Mouse (Mus musculus) thymus, adult 18-20 months (tissue): ENCODE measurements around the gene Nudt7.

Source experiments
- DNase-seq, 2 experiments: peaks; one replicate each; pipeline ENCODE4 v3.0.0; 2022; ENCODE audit warnings: mixed read lengths in 2 of 2

Nudt7 gene

GRCm38 (mm10) chr8:114143645-114144290, 10.4 kb downstream of the Nudt7 start:
- DNase-seq = no peak

GRCm38 (mm10) chr8:114153311-114154045, 20.1 kb downstream of the Nudt7 start:
- no peak for DNase-seq

DNA sequence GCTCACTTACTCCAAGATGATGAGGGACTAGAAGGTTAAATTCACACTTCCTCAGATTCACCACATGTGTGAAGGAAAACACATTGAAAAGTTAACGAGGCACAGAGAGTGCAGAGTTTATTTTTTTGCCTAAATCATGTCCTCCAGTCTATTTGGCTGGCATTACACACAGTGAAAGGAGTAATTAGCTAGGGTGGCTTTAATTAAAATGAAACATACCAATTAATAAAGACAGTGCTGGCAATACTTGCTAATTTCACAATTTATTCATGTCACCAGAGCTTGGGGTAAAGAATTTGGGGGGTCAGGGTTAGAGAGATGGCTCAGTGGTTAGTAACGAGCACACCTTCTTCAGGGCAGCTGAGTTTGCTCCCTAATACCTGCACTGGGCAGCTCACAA, 25.2 kb downstream of the Nudt7 start:
- no peak for DNase-seq

DNA sequence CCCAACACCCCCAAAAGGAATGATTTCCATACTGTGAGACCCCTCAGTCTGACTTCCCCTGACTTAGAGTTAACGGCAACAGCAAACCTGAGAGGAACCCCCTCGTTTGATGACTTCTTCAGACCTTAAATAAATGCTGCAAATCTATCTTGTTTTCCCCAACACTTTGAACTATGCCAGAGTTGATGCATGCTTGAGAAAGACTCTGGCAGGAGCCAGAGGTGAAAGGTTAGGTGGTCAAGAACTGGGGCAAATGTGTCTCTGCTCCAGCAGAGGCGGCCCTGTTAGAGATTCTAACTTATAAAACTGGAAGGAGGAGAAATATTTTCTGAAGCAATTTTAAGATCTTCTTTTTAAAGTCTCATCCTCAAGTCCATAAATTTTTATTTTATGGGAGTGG, 26.3 kb downstream of the Nudt7 start:
- DNase-seq = no peak

GRCm38 (mm10) chr8:114163871-114164270, 30.5 kb downstream of the Nudt7 start:
- DNase-seq = no peak

GRCm38 (mm10) chr8:114164444-114165096, 31.2 kb downstream of the Nudt7 start:
- DNase-seq = no peak

- no peak for DNase-seq
These were observed 32.4 kb downstream of the Nudt7 start for GRCm38 (mm10) chr8:114165741-114166140.

- DNase-seq = no peak
These were observed 43.4 kb downstream of the Nudt7 start for GRCm38 (mm10) chr8:114176721-114177120.

DNA sequence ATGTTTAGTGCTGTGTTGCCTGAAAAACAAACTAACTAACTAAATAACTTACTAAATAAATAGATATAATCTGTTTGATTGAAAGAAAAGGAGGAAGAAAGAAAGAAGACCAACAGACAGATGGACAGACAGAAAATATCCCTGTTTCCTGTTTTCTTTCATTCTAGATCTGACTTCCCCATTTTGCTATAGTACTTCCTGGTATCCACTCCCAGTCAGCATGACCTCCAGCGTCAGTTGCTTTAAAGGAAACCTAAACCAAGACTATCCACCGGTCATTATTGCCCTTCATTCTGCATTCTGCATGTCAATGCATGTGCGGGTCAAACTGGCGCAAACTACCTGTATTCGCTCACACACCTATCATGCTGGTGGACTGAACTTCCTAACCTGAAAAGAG, 60.0 kb downstream of the Nudt7 start:
- DNase-seq = no peak

GRCm38 (mm10) chr8:114198990-114199389, 65.6 kb downstream of the Nudt7 start:
- DNase-seq = no peak
